Mouse (Mus musculus) lung, adult 2 months (tissue): ENCODE results near the gene Fam213a.

Experiments used
- CTCF ChIP-seq: fragments of 200-500 bp; IDR thresholded peaks from 2 replicates; pipeline ENCODE4 v1.5.1; 2011; ENCODE audit warnings: mild to moderate bottlenecking, low read length, control low read depth; ENCODE audit not compliant: insufficient read depth
- POLR2A ChIP-seq: fragments of 200-500 bp; IDR thresholded peaks from 2 replicates; pipeline ENCODE4 v1.6.1; 2011; ENCODE audit warnings: low read depth, mild to moderate bottlenecking, control low read depth, low read length, borderline replicate concordance; ENCODE audit errors: extremely low read depth

DNA sequence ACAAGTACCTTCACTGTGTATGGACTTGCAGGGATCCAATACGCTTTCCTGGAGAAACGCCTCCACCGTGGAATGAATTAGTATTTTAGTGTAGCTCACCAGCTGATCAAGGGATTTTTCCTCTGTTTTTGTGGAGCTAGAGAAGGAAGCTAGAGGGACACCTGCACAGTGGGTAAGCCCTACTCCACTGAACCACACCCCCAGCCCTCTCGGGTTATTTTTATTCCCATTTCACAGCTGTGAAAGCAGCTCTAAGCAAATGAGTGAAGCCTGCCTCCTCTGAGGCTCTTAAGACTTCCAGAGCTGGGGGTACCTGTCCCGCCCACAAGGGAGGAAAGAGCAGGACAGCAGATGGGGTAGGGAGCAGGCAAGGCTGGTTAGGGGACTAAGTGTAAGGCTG, 60.2 kb downstream of the Fam213a start:
- no peak for TF ChIP-seq CTCF
- TF ChIP-seq POLR2A: no peak
